Mouse (Mus musculus): ENCODE results near the gene Fam198a.
A peak's percentile ranks its signal among the peaks of the same experiment; 100 is the strongest.

Gene Fam198a

GRCm38 (mm10) chr9:121950418-121951113, at the start of gene Fam198a:
TSS of gene Fam198a (plus strand) at chr9:121950988.
- peak; percentile 54 for DNase-seq (ENCODE audit: low spot score)

- no peak for DNase-seq (ENCODE audit: low spot score)
Measured at GRCm38 (mm10) chr9:121901710-121902700, 48.8 kb upstream of the Fam198a start.

GRCm38 (mm10) chr9:121903476-121904305, 47.1 kb upstream of the Fam198a start:
- no peak for DNase-seq (ENCODE audit: low spot score)

GRCm38 (mm10) chr9:121904319-121904718, 46.5 kb upstream of the Fam198a start:
- DNase-seq (ENCODE audit: low spot score), result no peak

GRCm38 (mm10) chr9:121904946-121905345, 45.8 kb upstream of the Fam198a start:
- DNase-seq (ENCODE audit: low spot score), result no peak

- no peak for DNase-seq (ENCODE audit: low spot score)
Measured at GRCm38 (mm10) chr9:121905556-121906185, 45.1 kb upstream of the Fam198a start.

- DNase-seq (ENCODE audit: low spot score), result no peak
Measured at GRCm38 (mm10) chr9:121906456-121906855, 44.3 kb upstream of the Fam198a start.

GRCm38 (mm10) chr9:121907356-121908070, 43.3 kb upstream of the Fam198a start:
- no peak for DNase-seq (ENCODE audit: low spot score)

GRCm38 (mm10) chr9:121908321-121908720, 42.5 kb upstream of the Fam198a start:
- DNase-seq (ENCODE audit: low spot score), result no peak

- no peak for DNase-seq (ENCODE audit: low spot score)
Measured at GRCm38 (mm10) chr9:121909635-121910034, 41.2 kb upstream of the Fam198a start.

GRCm38 (mm10) chr9:121911196-121911595, 39.6 kb upstream of the Fam198a start:
- no peak for DNase-seq (ENCODE audit: low spot score)

- DNase-seq (ENCODE audit: low spot score), result no peak
Measured at GRCm38 (mm10) chr9:121912786-121913185, 38.0 kb upstream of the Fam198a start.

GRCm38 (mm10) chr9:121914226-121914757, 36.5 kb upstream of the Fam198a start:
- no peak for DNase-seq (ENCODE audit: low spot score)

- no peak for DNase-seq (ENCODE audit: low spot score)
Measured at GRCm38 (mm10) chr9:121915056-121915455, 35.7 kb upstream of the Fam198a start.

GRCm38 (mm10) chr9:121916102-121916501, 34.7 kb upstream of the Fam198a start, which contains the start of gene Cyp8b1:
TSS of gene Cyp8b1 (minus strand) at chr9:121916305.
- no peak for DNase-seq (ENCODE audit: low spot score)

GRCm38 (mm10) chr9:121919027-121919501, 31.7 kb upstream of the Fam198a start:
- no peak for DNase-seq (ENCODE audit: low spot score)

- DNase-seq (ENCODE audit: low spot score), result no peak
Measured at GRCm38 (mm10) chr9:121923443-121923842, 27.3 kb upstream of the Fam198a start.

- no peak for DNase-seq (ENCODE audit: low spot score)
Measured at GRCm38 (mm10) chr9:121923906-121924305, 26.9 kb upstream of the Fam198a start.

- DNase-seq (ENCODE audit: low spot score), result no peak
Measured at GRCm38 (mm10) chr9:121924901-121925560, 25.8 kb upstream of the Fam198a start.

- DNase-seq (ENCODE audit: low spot score), result no peak
Measured at GRCm38 (mm10) chr9:121925959-121926358, 24.8 kb upstream of the Fam198a start.
